Mouse (Mus musculus) left cerebral cortex, adult 18-20 months (tissue): ENCODE results near the gene Vwa8. TPM values are rescaled to one million over a fixed set of nuclear protein-coding genes. Genes with fewer than 3 reads are reported as not detected.
"Not testable (repeated sequence)": the region's sequence is repeated elsewhere in the genome, so short reads cannot be mapped to it uniquely, and the experiment has no call there.

Source experiments
- DNase-seq, 2 experiments: peaks; one replicate each; pipeline ENCODE4 v3.0.0; 2021 to 2022; ENCODE audit warnings: low spot score in 2 of 2, mixed read lengths in 1 of 2
- total RNA-seq, 2 experiments: library from RNA; stranded (reverse); gene quantifications; 2 replicates each; pipeline ENCODE4 v1.2.3; 2021

Vwa8 gene
- total RNA-seq, 2 experiments from 2014 or later: 33.7 to 36.3 TPM

DNA sequence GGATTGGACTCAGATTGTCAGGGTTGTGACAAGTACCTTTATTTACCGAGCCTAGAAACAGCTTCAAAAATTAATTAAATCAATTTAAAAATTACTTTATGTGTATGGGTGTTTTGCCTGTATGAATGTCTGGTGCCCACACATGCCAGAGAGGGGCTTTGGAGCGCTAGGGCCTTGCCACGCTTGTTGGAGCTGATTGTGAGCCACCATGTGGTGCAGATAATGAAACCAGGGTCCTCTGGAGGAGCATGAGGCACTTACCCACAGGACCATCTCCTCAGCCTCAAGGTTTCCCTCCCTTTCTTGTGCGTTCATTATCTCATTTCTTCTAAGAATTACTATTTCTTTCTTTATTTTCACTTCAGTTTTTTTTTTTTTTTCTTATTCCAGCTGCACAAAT lies 32.0 kb downstream of the Vwa8 start:
- DNase-seq: no peak

DNA sequence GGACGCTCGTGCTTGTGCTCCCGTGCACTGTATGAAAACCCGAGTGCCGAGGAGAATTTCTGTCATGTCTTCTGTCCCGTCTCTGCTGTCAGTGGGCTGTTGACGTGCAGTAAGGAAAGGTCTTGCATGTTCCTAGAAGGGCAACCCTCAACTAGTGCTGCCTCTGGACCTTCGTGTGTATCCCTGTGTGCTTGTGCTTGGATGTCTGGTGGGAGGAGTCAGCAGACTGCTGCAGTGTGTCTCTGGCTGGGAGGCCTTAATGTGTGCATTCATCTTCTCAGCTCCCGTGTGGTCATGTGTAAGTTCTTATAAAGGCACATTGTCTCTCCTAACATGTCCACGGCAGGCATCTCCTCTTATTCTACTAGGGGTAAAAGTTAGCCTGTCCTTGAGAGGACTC lies 32.7 kb downstream of the Vwa8 start:
- DNase-seq: no peak

DNA sequence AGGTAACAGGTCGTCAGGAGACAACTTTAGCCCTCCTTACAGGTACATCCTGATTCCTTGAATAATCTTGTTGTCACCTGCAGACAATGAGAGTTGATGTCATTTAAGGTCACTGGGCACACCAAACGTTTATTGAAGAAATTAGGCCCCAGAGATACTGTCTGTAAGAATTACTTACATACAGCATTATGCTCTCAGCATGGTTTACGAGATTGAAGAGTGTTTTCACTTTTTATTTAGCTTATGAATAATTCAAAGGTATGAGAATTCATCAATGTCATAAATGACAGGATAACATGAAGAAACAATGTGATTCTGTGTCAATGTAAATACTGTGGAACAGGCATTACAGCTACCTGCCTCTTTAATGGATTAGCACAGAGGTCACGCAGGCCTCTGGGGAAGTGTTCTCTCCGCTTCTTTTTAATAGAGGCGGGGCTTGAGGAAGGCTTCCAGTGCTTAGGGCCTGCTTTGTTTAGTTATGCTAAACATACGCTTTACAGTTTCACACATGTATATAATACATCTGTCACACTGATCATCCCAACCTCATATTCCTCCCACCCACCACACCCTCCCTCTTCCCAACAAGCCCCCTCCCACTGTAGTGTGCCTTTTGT lies 37.2 kb downstream of the Vwa8 start:
- no peak for DNase-seq

DNA sequence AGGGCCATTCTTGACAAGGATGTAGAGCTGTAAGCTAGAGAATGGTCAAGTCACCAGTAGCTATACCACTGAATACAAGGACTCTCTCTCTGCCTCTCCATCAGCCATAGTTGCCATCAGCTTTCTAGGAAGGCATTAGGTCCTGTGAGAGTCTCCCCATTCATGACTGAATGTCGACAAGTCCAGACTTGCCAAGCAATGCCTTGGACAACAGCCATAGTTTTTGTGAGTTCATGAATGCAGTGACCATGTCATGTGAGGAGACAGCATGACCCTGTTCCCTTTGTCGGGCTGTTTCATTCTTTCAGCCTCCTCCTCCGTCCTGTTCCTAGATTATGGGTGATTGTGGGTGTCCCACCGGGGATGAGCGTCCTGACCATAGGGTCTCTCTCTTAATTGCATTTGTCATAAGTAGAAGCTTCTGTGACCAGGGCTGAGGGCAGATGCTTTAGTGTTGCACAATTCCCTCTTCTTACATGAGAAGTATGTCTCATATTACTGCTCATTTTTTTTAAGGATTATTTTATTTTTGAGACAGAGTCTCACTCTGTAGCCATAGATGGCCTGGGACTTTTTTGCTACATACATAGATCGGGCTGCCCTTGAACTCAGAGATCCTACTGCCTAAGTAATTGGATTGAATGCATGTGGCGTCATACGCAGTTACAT lies 37.8 kb downstream of the Vwa8 start:
- DNase-seq: no peak

DNA sequence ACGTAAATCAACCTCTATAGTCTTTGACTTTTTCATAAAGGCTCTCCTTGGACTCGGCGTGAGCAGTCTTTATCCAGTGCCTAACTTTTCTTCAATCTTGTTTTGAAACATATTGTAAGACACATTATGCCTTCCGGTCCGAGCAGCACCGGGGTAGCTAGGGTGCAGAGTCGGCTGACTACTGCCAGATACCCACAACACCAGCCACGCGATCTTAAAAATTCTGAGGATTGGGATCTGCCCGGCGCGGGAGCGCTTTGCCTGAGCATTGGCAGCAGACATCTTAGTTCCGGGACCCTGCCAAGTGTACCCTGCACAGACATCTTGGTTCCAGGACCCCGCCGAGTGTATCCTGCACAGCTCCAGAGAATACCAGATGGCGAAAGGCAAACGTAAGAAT lies 38.6 kb downstream of the Vwa8 start:
- not testable (repeated sequence) for DNase-seq

DNA sequence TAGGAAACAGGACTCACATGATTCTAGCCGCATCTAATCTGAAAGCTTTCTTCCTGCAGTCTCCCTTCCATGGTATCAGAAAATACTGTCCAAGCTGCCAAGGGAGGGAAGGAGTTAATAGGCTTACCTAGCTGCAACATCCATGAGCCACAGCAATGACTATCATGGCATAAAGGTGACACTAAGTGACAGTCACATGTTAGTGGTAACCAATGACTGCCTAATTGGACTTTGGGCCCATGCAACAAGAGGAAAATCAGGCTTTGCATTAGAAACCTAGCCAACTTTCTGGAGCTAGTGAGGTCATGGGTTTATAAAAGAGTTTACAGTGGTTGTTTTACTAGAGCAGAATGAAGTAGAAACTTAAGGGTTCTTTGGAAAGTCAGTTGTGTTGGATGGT lies 46.6 kb downstream of the Vwa8 start:
- DNase-seq: no peak

DNA sequence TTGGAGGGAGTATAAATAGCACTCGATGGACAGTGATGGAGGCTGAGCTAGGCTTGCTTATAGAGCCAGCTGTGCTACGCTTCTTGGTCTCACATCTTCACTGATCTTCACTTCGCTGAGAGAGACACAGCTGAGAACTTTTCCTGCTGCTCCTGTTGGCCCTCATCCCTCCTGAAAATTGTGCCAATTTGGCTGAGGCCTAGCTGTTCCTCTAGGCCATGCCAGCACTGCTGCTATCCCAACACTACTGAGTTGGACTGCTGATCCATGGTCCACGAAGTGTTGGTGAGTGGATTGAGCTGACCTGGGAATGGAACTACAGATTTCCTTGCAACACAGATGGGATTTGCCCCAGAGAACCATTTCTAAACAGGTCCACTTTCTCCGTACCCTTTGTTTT lies 47.4 kb downstream of the Vwa8 start:
- DNase-seq: peak in 1 of 2 experiments; percentile 12

DNA sequence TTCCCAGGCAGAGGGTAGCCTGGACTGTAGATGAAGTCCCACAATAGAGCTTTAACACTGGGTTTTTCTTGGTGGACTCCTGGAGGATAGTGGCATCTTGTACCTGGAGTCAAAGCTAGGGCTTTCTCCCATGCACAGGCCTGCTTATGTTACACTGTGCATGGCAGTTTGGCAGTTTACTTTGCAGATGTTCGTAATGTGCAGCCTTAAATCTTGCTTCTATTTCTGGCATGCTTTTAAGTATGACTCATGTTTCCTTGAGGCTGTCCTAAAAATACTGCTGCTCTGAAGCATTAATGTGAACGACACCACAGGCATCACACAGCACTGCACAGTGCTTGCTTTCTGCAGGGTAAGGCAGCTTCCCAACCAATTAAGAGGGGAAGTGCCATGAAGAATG lies 51.9 kb downstream of the Vwa8 start:
- peak in 1 of 2 experiments; percentile 29 for DNase-seq

DNA sequence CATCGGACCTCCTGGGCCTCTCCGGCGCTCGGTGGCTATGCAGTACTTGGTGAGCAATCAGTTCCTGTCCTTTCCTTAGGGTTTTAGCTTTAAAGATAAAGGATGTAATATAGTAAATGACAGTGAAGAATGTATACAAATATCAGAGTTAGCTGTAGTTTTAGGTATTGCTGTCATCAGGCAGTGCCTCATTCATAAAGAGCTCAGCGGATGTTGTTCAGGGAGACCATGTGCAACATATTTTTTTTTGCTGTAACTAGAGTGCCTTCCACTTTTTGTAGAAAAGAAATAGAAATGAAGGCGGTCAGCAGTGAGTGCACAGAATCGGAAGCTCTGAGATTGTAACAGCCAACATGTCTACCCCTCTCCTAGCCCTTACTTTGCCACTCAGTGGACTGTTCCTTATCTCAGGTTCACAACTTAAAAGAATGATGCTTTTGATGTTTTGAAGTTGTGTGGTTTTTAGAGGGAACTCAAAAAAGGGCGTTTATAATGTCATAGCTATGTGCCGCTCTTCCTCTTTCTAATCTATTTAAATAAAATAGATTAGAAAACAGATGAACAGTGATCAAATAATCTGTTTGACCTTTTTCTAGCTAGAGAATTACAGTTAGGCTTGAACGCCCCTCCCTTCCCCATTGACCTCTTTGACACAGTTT lies 59.5 kb downstream of the Vwa8 start:
- DNase-seq: no peak

DNA sequence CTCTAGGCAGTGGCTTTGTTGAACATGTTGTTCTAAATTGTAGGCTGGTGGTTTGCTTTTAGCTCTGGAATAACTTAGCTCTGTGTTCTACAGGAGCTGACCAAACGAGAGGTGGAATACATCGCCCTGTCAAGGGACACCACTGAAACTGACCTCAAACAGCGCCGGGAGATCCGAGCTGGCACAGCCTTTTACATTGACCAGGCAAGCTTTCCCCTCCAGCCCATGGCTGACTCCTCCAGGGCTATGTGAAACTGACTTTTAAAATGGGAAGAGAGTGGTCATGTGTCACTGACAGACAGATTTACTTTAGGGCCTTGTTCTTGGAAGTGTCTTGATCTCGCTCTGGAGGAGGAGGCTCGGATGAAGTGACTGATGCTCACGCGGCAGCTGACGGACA lies 63.2 kb downstream of the Vwa8 start:
- DNase-seq: no peak

DNA sequence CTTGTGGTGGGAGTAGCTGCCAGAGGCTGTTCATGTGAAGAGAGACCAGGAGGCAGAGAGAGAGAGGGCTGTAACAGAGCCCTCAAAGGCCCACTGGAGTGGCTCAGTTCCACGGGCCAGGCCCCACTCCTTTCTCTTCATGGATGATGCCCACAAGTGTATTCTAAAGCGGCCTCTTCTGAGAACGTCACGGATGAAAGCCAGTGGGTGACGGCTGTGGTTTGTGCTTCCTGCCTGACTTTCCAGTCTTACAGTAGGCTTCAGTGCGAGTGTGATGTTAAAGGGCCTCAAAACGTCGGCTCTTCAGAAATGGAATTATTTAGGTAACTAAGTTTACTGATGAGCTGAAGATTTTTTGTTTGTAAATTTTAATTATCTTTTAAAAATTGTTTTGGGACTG lies 65.3 kb downstream of the Vwa8 start:
- DNase-seq: no peak

DNA sequence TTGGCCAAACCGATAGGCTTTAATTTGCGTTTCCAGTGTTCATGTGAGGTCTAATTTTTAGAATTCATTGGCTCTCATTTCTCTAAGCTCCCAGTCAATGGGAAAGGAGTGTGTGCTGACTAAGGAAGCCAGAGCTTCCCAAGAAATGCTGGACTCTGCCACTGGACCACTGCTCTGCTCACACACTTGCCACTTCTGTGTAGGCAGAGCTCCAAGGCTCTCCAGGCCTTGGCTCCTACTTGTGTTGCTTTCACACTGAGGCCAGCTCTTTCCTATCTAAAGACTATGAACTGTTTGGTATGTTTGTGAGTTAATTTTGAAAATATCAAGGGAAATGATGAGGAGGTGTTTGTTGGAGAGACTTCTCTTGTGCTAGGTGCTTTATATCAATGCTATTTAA lies 67.8 kb downstream of the Vwa8 start:
- no peak for DNase-seq

DNA sequence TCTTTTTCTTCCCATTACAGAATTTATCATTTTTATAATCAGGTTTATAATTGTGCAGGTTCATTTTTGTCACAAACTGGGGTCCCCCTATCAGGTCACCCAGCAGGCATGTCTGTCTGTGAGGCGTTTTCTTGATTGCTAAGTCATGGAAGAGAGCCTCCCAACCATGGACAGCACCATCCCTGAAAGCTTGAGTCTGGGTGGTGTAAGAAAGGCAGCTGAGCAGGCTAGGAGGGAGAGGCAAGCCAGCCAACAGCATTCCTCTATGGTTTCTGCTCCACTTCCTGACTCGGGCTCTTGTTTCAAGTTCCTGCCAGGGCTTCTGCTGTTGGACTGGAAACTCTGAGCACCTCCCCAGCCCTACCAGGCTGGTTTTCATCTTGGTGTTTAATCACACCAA lies 72.4 kb downstream of the Vwa8 start:
- DNase-seq: no peak

DNA sequence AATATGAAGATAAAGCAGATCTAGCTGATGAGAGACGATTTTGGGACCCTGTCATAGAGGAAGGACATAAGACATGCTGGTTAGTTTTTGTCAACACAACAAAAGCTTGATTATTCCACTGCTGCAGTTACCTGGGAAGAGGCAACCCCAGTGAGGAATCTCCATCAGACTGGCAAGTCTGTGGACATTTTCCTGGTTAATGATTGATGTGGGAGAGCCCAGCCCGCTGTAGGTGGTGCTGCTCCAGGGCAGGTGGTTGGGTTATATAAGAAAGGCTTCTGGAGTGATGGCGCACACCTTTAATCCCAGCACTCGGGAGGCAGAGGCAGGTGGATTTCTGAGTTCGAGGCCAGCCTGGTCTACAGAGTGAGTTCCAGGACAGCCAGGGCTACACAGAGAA lies 74.8 kb downstream of the Vwa8 start:
- no peak for DNase-seq

DNA sequence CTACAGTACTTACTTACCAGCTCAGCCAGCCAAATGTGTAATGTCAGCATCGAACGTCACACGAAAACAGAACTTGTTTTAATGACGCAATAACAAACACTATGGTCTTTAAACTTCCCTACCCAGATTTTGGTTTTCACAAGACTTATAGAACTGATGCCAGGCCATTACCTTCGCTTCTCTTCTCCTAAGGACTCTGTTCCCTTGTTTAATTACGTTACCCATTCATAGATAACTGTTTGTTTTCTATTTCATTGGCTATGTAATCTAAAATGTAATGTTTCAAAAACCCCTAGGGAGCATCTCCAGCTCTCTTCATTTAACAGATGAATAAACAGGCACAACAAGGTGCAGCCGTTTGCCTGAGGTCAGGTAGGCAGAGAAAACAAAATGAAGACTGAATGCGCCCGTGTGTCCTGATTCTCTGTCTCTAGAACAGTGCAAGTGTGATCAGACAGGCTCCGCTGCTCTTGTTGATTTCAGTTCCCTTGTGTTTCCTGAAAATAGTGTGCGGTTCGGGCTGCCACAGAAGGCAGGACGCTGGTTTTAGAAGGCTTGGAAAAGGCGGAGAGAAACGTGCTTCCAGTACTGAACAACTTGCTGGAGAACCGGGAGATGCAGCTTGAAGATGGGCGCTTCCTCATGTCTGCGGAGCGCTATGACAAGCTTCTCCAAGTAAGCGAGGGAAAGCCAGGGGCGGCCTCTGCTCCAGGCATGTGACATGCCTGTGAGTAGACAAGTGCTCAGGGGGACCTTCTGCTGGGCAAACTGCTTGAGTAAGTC lies 76.1 kb downstream of the Vwa8 start:
- peak; percentile 31 to 32 for DNase-seq

DNA sequence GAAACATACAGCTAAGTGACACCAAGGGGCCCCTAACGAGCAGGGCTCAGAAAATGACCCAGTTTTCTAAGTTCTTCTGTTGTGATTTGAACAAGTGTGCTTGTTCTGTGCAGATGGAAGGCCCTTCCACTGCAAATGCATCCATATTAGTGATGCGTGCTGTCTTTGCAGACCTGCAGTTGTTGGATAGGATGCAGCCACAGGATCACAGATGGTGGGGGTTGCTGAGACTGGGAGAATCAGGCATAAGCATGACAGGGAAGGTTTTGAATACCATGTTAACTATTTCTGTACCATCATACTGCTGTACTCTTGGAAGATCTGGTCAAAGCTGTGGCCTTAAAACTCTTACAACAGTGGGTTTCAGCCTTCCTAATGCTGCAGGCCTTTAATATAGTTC lies 83.2 kb downstream of the Vwa8 start:
- no peak for DNase-seq

DNA sequence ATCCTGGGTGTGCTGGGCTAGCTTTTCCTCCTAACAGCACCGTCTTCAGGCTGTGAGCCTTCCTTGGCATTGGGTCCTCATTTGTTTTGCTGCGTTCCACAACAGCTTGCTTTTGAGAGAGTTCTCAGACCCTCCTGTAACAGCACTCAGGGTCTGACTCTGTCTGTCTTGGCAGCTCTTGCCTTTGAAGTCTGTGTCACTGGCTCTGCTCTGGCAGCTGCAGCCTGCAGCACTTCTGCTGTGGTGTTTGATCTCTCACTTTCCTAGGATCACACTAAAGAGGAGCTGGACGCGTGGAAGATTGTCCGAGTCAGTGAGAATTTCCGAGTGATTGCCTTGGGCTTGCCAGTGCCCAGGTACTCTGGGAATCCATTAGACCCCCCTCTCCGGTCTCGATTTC lies 84.5 kb downstream of the Vwa8 start:
- DNase-seq: no peak

DNA sequence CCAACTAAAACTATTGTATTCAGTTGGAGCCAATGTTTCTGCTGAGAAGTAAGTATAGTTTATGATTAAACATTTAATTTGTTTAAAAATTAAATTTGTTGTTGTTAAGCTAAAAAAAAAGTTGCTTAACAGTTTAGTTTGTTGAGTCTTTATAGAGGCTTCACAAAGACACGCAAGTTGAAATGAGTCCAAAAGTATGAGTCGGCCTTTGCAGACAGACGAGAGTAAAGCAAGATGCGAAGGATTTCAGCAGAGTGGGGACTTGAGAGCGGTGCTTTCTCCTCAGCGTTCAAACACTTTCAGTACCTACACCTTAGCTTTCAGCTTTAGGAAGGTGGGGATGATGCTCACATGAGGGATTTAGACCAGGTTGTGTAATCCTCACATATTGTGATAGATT lies 85.7 kb downstream of the Vwa8 start:
- no peak for DNase-seq

DNA sequence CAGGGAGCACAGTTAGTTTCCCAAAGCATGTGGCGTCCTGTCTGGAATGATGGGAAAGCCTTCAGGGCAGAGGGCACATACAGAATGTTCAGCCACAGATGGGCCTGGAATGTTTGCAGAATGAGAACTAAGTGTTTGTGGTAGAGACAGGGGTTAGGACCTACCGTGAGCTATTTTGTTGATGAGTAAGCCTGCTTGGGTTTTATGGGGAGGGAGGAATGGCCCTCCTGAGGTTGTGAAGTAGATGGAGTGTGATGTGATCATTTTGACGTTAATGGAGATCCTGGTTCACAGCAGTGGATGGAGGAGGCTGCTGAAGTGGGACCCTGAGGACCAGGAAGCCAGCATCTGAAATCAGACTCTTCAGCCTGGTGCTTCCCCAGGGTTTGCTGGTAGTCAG lies 86.9 kb downstream of the Vwa8 start:
- no peak for DNase-seq

DNA sequence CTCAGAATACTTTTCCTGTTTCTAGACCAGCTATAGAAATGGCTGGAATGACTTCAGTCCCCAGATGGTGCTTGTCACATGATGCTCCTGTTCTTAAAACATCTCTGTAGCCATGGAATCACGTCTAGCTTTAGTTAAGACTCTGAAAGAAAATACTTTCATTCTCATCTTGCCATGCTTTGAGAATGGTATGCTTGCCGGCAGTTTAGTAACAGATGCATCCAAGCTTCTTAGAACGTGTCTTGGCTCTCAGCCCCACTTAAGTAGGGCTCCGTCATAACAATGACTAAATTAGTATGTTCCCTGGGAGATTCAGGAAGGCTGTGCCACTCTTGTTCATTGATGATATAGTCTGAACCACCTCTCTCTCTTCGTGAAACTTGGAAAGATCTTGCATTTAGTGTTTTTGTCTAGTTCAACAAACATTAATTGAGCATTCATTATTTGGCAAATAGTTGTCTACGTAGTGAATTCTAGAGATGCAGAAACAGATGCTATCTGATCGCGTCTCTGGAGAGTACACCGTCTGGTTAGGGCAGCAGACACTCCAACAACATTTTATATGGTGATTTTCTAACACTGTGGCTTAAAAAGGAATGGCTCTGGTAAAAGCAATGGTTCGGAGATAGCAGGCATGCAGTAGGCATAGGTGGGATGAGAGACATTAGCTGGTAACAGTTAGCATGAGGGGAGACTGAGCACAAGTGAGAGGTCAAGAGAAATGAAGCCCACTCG lies 93.1 kb downstream of the Vwa8 start:
- peak; percentile 58 to 59 for DNase-seq

DNA sequence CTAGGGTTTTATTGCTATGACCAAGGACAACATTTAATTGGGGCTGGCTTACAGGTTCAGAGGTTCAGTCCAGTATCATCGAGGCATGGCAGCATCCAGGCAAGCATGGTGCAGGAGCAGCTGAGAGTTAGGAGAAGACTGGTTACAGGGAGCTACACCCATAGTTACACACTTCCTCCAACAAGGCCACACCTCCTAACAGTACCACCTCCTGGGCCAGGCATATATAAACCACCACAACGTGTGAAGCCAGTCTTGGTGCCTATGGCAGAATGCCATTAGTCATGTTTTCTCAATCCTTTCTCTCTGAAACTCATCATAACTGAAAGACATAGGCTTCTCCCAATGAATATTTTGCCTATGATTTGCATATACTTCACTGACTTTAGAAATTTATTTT lies 106.9 kb downstream of the Vwa8 start:
- no peak for DNase-seq
